Mouse (Mus musculus): ENCODE measurements around the gene Ugt1a10.
"Not testable (repeated sequence)": the region's sequence is repeated elsewhere in the genome, so short reads cannot be mapped to it uniquely, and the experiment has no call there.

DNA sequence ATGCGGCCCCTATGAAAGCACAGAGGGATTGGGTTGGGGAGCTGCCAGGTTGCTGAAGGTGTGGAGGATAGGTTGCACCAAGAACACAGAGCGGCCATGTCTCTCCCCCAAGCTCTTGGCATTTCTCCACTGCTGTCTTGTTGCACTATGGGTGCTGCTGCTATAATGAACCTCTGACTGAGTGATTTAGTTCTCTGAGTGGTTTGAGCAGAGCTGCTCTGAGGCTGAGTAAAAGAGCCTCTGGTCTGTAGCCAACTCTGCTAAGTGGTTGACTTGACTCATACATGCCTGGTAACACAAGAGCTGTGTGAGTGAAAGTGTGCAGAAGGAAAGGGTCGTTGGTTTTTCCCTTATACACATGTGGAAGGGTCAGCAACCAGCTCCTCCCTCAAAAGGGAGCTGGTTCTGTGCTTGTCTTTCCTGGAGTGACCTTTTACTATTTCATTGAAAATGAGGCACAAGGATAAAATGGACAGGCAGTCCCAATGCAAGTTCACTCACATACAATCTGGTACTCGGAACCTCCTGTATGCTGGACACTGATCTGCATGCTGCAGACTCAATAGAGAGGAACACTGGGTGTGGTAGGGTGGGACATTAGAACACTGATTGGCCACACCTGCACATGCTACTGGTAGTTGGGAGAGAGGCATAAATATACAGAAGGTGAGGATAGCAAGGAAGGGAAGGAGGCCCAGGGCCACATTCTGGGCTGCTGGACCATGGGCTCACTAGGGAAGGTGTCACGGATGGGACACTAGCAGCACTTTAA is 48.7 kb downstream of the Ugt1a10 start:
- TF ChIP-seq POLR2A (IDR thresholded peaks at IDR 0.05; ENCODE audit: low read depth, low read length); CTCF (IDR thresholded peaks at IDR 0.05; ENCODE audit: extremely low read depth, insufficient read length, insufficient replicate concordance, low read depth, low read length): not testable (repeated sequence)

Data from small intestine, adult 2 months (tissue).